Comparison of ENCODE assay signal across 9 mouse cellular contexts in genomic region chr16:14311371-14311770, GRCm38 (mm10). TPM values are rescaled to one million over a fixed set of nuclear protein-coding genes. Genes with fewer than 3 reads are reported as not detected.
DNase-seq lines count a peak whose midpoint lies in the region; TF ChIP-seq lines count a peak whose summit lies in the region.
"Had no signal": no experiment of that assay in that cellular context is flagged by ENCODE, and none has a peak within 500 bp of the region (broad histone marks: within the 10 kb centered on the region; RNA-seq: fewer than 3 reads in every experiment).

No protein-coding gene starts in this region.

- no peak overlapping the region for H3K4me3 ChIP-seq in gastrocnemius, adult 2 months
- H3K4me3 ChIP-seq in spleen, adult 2 months (ENCODE audit: extremely low read depth, insufficient read depth, insufficient read length): no peak overlapping the region
- H3K4me3 ChIP-seq: limb, embryonic 12.5 days had no signal

- 64% methylated on average over 6 of the region's 6 CpGs for WGBS in spleen, adult 2 months

- TF ChIP-seq POLR2A in spleen, adult 2 months (IDR thresholded peaks at IDR 0.05; ENCODE audit: low read depth, low read length): no peak

- H3K27me3 ChIP-seq in spleen, adult 2 months (ENCODE audit: control insufficient read depth, insufficient read depth, low read length): no peaks in the 10 kb centered on the region
- H3K27me3 ChIP-seq: limb, embryonic 12.5 days had no signal

- peaks cover 11% of the 10 kb centered on the region; the same call in 1 of the 2 replicates for H3K36me3 ChIP-seq in spleen, adult 2 months (ENCODE audit: control insufficient read depth, insufficient read depth, low read length)

- H3K27ac ChIP-seq in gastrocnemius, adult 2 months: no peak overlapping the region
- no peak overlapping the region for H3K27ac ChIP-seq in spleen, adult 2 months (ENCODE audit: insufficient read depth, low read length)
- H3K27ac ChIP-seq: limb, embryonic 12.5 days had no signal

- H3K4me1 ChIP-seq in spleen, adult 2 months (ENCODE audit: control insufficient read depth, insufficient read depth, insufficient read length): no peaks in the 10 kb centered on the region; the same call in none of the 2 replicates

- TF ChIP-seq CTCF in gastrocnemius, adult 2 months (IDR thresholded peaks at IDR 0.05): peak; percentile 72
- peak; percentile 52; the same call in 1 of the 2 replicates for TF ChIP-seq CTCF in spleen, adult 2 months (IDR thresholded peaks at IDR 0.05; ENCODE audit: extremely low read depth, insufficient read depth, insufficient read length, insufficient replicate concordance)

- peak; percentile 31 for DNase-seq in gastrocnemius, adult 2 months
- DNase-seq in gastrocnemius, postnatal 25 days: no peak
- peak; percentile 81 for DNase-seq in 3T3-L1 (ENCODE audit: low read depth, low spot score)
- DNase-seq in T-cell, adult 2 months (ENCODE audit: low spot score): peak; percentile 47
- peak; percentile 86 for DNase-seq in induced T-regulatory cell, adult 2 months (ENCODE audit: low read depth)
- DNase-seq in spleen, adult 2 months (ENCODE audit: low read depth in 1 of 2, low spot score in 2 of 2): peak; percentile 18 to 20
- no peak for DNase-seq in layer of hippocampus, postnatal 14 days (ENCODE audit: low spot score in 2 of 2)
- no peak for DNase-seq in cerebellum, adult 9-10 months

- intact Hi-C loops in gastrocnemius, adult 2 months (cut with DNase I): loop anchor here (5.0 kb wide), 1 partner anchor 74 kb away; no protein-coding TSS in a partner anchor

RNA-seq across cellular contexts. Expression of gene Fopnl, which starts 5.8 kb away (rescaled TPM):
- total RNA-seq in gastrocnemius, adult 2 months (2021): 10 to 100 TPM; 65.5 to 73.3 TPM
- 10 to 100 TPM; 61.1 to 62.4 TPM for total RNA-seq in gastrocnemius, postnatal 25 days (2021)
- polyA plus RNA-seq in spleen, adult 2 months (2012; rRNA removed): 17.1 and 20.3 TPM in 2 replicates
- 10 to 100 TPM; 48.3 to 54.1 TPM for total RNA-seq in layer of hippocampus, postnatal 14 days (2021)

RNA-seq across cellular contexts. Expression of gene Myh11, which starts 20.2 kb away (rescaled TPM):
- total RNA-seq in gastrocnemius, adult 2 months (2021): 10 to 100 TPM; 19.1 to 20.1 TPM
- total RNA-seq in gastrocnemius, postnatal 25 days (2021): 10 to 100 TPM; 15.0 to 31.6 TPM
- polyA plus RNA-seq in spleen, adult 2 months (2012; rRNA removed): 5.7 and 6.1 TPM in 2 replicates
- total RNA-seq in layer of hippocampus, postnatal 14 days (2021): 1 to 10 TPM; 4.5 to 5.4 TPM

RNA-seq across cellular contexts. Expression of gene Abcc1, which starts 50.0 kb away (rescaled TPM):
- total RNA-seq in gastrocnemius, adult 2 months (2021): 10 to 100 TPM; 21.6 to 25.0 TPM
- total RNA-seq in gastrocnemius, postnatal 25 days (2021): 10 to 100 TPM; 18.8 to 21.8 TPM
- 30.6 and 35.6 TPM in 2 replicates for polyA plus RNA-seq in spleen, adult 2 months (2012; rRNA removed)
- total RNA-seq in layer of hippocampus, postnatal 14 days (2021): 10 to 100 TPM; 19.0 to 19.3 TPM

Comparison
In these comparisons a context has a peak if more than half of its experiments do, and no peak if none do; other contexts are left out.
1. DNase-seq: peak in gastrocnemius, adult 2 months (single experiment), 3T3-L1 (single experiment), T-cell, adult 2 months (single experiment), induced T-regulatory cell, adult 2 months (single experiment) and spleen, adult 2 months (2 of 2); none in gastrocnemius, postnatal 25 days (single experiment), layer of hippocampus, postnatal 14 days (0 of 2) and cerebellum, adult 9-10 months (single experiment).